Mouse (Mus musculus): Measurements from ENCODE around the gene Ttbk2.

DNA sequence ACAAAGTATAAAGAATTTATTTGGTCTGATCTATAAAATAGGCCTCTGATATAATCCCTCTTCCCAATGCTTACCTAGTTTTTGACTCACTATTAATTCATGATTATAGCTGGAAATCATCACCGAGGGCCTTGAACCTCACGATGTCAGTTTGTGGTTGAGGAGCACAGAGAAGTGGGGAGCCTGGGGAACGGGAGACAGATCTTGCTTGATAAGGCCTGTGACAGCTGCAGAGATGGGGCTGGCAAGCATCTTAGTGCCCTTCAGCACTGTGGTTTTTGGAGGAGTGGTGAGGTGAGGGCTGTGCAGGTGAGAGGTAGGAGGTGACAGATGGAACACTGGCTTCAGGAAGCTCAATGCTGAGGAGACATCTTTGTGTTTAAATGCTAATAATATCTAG is 140.2 kb downstream of the Ttbk2 start:
- TF ChIP-seq POLR2A (IDR thresholded peaks at IDR 0.05; ENCODE audit: extremely low read depth, insufficient read depth, low read length) = no peak
- no peak for TF ChIP-seq CTCF (IDR thresholded peaks at IDR 0.05; ENCODE audit: low read depth, low read length)
